Mouse (Mus musculus) heart, embryonic 13.5 days (tissue): ENCODE results near the gene Nlgn2. TPM values are rescaled to one million over a fixed set of nuclear protein-coding genes. Genes with fewer than 3 reads are reported as not detected.
A peak's percentile ranks its signal among the peaks of the same experiment; 100 is the strongest.

ENCODE experiments used
- ATAC-seq: fragments of 200-750 bp; cut with Nextera tagmentation; 2 replicates; pipeline ENCODE4 v1.8.0; 2017; ENCODE audit warnings: moderate TSS enrichment; ENCODE audit not compliant: insufficient number of reproducible peaks, low FRiP score, low TSS enrichment; ENCODE audit errors: extremely low read depth
- H3K27ac ChIP-seq: fragments of 300-500 bp; sonication (generic); replicated peaks from 2 replicates; pipeline ENCODE4 v1.5.1; 2015; ENCODE audit warnings: moderate library complexity, mild to moderate bottlenecking, inconsistent platforms
- H3K27me3 ChIP-seq: fragments of 300-500 bp; sonication (generic); replicated peaks from 2 replicates; pipeline ENCODE4 v1.6.1; 2015; ENCODE audit warnings: mild to moderate bottlenecking, inconsistent platforms
- H3K36me3 ChIP-seq: fragments of 300-500 bp; sonication (generic); 2 replicates; pipeline ENCODE4 v1.6.1; 2015; ENCODE audit warnings: mild to moderate bottlenecking, inconsistent platforms
- H3K4me1 ChIP-seq: fragments of 300-500 bp; sonication (generic); 2 replicates; pipeline ENCODE4 v1.6.1; 2015; ENCODE audit warnings: inconsistent platforms
- H3K4me2 ChIP-seq: fragments of 300-500 bp; sonication (generic); 2 replicates; pipeline ENCODE4 v1.6.1; 2015; ENCODE audit warnings: inconsistent platforms, mild to moderate bottlenecking, moderate library complexity
- H3K4me3 ChIP-seq: fragments of 300-500 bp; sonication (generic); 2 replicates; pipeline ENCODE4 v1.5.1; 2015; ENCODE audit warnings: moderate library complexity, mild to moderate bottlenecking, inconsistent platforms
- H3K9ac ChIP-seq: fragments of 300-500 bp; sonication (generic); 2 replicates; pipeline ENCODE4 v1.6.1; 2015; ENCODE audit warnings: inconsistent platforms, mild to moderate bottlenecking, moderate library complexity
- H3K9me3 ChIP-seq: fragments of 300-500 bp; sonication (generic); 2 replicates; pipeline ENCODE4 v1.6.1; 2016; ENCODE audit warnings: inconsistent platforms
- WGBS: fragments of 180-500 bp; shearing (Covaris S2); methylation state at CpG from one replicate; pipeline ENCODE4 v1.1.7; 2015; ENCODE audit warnings: mixed read lengths; 5-methylcytosine and 5-hydroxymethylcytosine counted together
- polyA plus RNA-seq: library from polyadenylated mRNA; unstranded; fragments of >200 nt; fragmentation: Nextera tagmentation; extraction: Ambion mirVana; gene quantifications from 2 replicates; pipeline ENCODE4 v1.2.1, GENCODE M21; 2015

Gene Nlgn2
- polyA plus RNA-seq, 1 experiment from 2014 or later = 2.4 TPM

GRCm38 (mm10) chr11:69793429-69793828 is 44.2 kb downstream of the Nlgn2 start:
- peaks cover 21% of the 10 kb centered on the region for H3K4me1 ChIP-seq
- no peak overlapping the region for H3K4me2 ChIP-seq
- WGBS = 61% methylated on average over 5 of the region's 5 CpGs
- no peaks in the 10 kb centered on the region for H3K36me3 ChIP-seq
- no peak overlapping the region for H3K4me3 ChIP-seq
- peaks cover 28% of the 10 kb centered on the region for H3K27me3 ChIP-seq
- H3K27ac ChIP-seq = no peak overlapping the region
- no peak for ATAC-seq
- H3K9ac ChIP-seq = no peak overlapping the region
- no peaks in the 10 kb centered on the region for H3K9me3 ChIP-seq

DNA sequence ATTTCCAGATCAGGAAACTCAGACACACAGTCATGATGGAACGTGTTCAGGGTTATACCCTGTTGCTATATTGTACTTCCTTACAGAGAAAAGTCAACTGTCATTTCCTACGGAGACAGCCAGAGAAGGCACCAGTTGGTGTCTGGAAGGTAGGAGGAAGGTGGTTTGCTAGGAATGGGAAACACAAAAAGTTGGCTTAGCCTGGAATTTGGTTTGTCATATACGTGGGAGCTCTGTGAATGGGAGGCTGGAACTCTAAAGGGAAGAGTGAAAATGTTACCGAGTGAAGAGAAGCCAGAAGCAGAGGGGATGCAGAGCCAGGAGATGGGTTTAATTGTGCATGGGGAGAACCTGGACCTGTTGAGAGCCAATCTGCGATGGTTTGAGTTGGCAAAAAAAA is 46.2 kb downstream of the Nlgn2 start:
- H3K4me3 ChIP-seq = no peak overlapping the region
- no peaks in the 10 kb centered on the region for H3K36me3 ChIP-seq
- peaks cover 11% of the 10 kb centered on the region for H3K27me3 ChIP-seq
- 70% methylated on average over 5 of the region's 5 CpGs for WGBS
- H3K27ac ChIP-seq = no peak overlapping the region
- H3K9me3 ChIP-seq = no peaks in the 10 kb centered on the region
- H3K9ac ChIP-seq = no peak overlapping the region
- H3K4me2 ChIP-seq = no peak overlapping the region
- H3K4me1 ChIP-seq = peaks cover 21% of the 10 kb centered on the region
- ATAC-seq = no peak

DNA sequence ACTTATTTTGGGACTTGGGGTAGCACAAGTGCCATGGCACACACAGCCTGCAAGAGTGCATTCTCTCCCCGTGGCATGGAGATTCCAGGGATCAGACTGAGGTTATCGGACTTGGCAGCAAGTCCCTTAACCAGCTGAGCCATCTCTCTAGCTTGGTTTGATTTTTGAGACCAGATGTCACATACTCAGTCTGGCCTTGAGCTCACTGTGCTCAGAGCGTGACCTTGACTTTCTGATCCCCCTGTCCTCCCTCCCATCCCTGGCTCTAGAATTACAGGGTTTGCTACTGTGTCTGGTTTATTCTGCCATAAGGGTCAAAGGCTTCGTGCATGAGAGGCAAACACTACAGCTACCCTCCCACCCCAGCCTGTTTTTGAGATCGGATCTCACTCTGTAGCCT is 48.2 kb downstream of the Nlgn2 start:
- H3K27ac ChIP-seq = no peak overlapping the region
- H3K4me2 ChIP-seq = no peak overlapping the region
- H3K9ac ChIP-seq = no peak overlapping the region
- peaks cover 18% of the 10 kb centered on the region; the same call in 1 of the 2 replicates for H3K4me1 ChIP-seq
- peaks cover 8% of the 10 kb centered on the region; the same call in 1 of the 2 replicates for H3K27me3 ChIP-seq
- H3K36me3 ChIP-seq = no peaks in the 10 kb centered on the region
- WGBS = 45% methylated on average over 5 of the region's 5 CpGs
- no peak overlapping the region for H3K4me3 ChIP-seq
- no peaks in the 10 kb centered on the region for H3K9me3 ChIP-seq
- ATAC-seq = no peak

- H3K36me3 ChIP-seq = no peaks in the 10 kb centered on the region
- H3K27me3 ChIP-seq = no peaks in the 10 kb centered on the region
- no peak overlapping the region for H3K4me3 ChIP-seq
- no peak overlapping the region for H3K9ac ChIP-seq
- H3K4me2 ChIP-seq = no peak overlapping the region
- WGBS = 85% methylated on average over 5 of the region's 5 CpGs
- no peaks in the 10 kb centered on the region for H3K9me3 ChIP-seq
- H3K4me1 ChIP-seq = peaks cover 20% of the 10 kb centered on the region; the same call in 1 of the 2 replicates
- ATAC-seq = no peak
- H3K27ac ChIP-seq = no peak overlapping the region
These were observed 50.3 kb downstream of the Nlgn2 start for GRCm38 (mm10) chr11:69787306-69787705.

DNA sequence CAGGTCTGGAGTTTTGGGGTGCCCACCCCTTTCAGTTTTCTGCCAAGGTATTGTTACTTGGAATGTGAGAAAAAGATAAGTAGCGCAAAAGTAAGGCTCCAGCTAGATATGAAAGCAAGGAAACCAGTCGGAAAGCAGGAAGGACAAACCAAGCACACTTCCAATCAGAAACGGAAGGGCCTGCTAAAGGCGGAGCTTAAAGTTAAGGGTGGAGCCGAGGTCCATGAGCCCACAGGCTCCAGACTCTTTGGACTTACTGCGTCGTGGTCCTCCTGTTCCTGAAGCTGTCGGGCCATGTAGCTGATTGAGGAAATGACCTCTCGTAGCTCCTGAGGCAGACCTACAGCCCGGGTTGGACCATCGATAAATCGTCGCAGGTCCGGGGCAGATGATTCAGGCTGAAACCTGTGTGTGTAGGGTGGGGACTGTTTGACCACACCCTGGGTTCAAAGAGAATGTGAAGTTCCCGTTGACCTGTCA is 52.8 kb downstream of the Nlgn2 start:
- ATAC-seq = no peak
- Histone ChIP-seq H3K9me3 (no peaks in the 10 kb centered on the region), H3K4me2 (peak overlapping the region; percentile 58), H3K27me3 (0 out of 2 replicates have a peak, but pooled peaks cover 6% of the 10 kb centered on the region), H3K36me3 (no peaks in the 10 kb centered on the region), H3K9ac (peak overlapping the region; percentile 33; the same call in 1 of the 2 replicates), H3K4me3 (peak overlapping the region; percentile 28), H3K4me1 (0 out of 2 replicates have a peak, but pooled peaks cover 16% of the 10 kb centered on the region), H3K27ac (no peak overlapping the region)
- 24% methylated on average over 15 of the region's 15 CpGs for WGBS

DNA sequence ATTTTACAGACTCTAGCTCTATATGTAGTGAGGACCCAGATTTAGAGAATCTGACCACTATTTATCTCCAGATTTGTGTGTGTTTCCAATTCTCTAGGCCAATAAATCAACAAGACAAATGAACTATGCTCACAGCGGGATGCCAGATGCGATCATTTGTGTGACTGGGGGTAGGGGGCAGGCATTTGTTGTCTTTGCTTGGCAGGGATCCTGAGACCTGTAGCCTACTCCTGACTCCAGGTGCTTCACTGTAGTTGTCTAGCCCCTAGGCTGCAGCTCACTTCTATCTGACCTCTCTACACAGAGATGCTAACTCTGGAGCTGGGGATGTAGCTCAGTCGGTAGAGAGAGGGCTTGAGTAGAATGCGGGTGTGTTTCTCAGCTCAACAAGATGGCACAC is 55.8 kb downstream of the Nlgn2 start:
- peaks cover 11% of the 10 kb centered on the region; the same call in 1 of the 2 replicates for H3K27me3 ChIP-seq
- peaks cover 18% of the 10 kb centered on the region for H3K36me3 ChIP-seq
- H3K4me3 ChIP-seq = no peak overlapping the region
- H3K9ac ChIP-seq = no peak overlapping the region
- no peak overlapping the region for H3K4me2 ChIP-seq
- ATAC-seq = no peak
- peaks cover 32% of the 10 kb centered on the region for H3K4me1 ChIP-seq
- 40% methylated on average over 4 of the region's 4 CpGs for WGBS
- no peak overlapping the region for H3K27ac ChIP-seq
- H3K9me3 ChIP-seq = no peaks in the 10 kb centered on the region

- Histone ChIP-seq H3K27me3 (peaks cover 11% of the 10 kb centered on the region; the same call in 1 of the 2 replicates), H3K4me2 (peak overlapping the region; percentile 20; the same call in 1 of the 2 replicates), H3K36me3 (peaks cover 35% of the 10 kb centered on the region), H3K9ac (peak overlapping the region; percentile 21; the same call in 1 of the 2 replicates), H3K4me1 (peaks cover 37% of the 10 kb centered on the region), H3K4me3 (no peak overlapping the region), H3K27ac (no peak overlapping the region), H3K9me3 (no peaks in the 10 kb centered on the region)
- ATAC-seq = no peak
- WGBS = 39% methylated on average over 7 of the region's 7 CpGs
These were observed 58.6 kb downstream of the Nlgn2 start for GRCm38 (mm10) chr11:69778985-69779384.

DNA sequence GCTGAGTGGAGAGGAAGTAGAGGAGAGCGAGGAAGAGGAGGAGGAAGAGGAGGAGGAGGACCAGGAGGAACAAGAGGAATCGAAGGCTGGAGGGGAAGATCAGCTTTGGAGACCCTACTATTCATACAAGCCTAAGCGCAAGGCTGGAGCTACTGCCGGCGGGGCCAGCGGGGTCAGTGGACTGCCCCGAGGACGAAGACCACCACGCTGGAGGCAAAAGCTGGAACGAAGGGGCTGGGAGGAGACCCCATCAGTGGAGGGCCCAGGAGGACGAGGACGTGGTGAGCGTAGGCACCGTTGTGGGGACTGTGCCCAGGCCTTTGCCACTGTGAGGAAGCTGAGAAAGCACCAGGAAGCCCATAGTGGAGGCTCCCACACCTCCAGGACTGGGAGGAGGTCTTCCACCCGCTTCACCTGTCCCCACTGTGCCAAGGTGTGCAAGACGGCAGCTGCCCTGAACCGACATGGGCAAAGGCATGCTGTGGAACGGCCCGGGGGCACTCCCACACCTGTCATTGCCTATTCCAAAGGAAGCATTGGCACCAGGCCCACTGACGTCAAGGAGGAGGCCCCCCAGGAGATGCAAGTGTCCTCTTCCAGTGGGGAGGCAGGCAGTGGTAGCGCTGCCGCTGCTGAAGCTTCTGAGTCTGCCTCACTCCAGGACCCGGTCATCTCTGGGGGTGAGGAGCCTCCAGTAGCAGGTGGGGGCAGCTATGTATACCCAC is 59.2 kb downstream of the Nlgn2 start:
- H3K27me3 ChIP-seq = peaks cover 11% of the 10 kb centered on the region; the same call in 1 of the 2 replicates
- peak overlapping the region; percentile 21 for H3K9ac ChIP-seq
- peak overlapping the region; percentile 20; the same call in 1 of the 2 replicates for H3K4me2 ChIP-seq
- no peak for ATAC-seq
- H3K4me3 ChIP-seq = no peak overlapping the region
- WGBS = 65% methylated on average over 23 of the region's 23 CpGs
- no peaks in the 10 kb centered on the region for H3K9me3 ChIP-seq
- peaks cover 37% of the 10 kb centered on the region for H3K4me1 ChIP-seq
- peaks cover 35% of the 10 kb centered on the region for H3K36me3 ChIP-seq
- no peak overlapping the region for H3K27ac ChIP-seq

DNA sequence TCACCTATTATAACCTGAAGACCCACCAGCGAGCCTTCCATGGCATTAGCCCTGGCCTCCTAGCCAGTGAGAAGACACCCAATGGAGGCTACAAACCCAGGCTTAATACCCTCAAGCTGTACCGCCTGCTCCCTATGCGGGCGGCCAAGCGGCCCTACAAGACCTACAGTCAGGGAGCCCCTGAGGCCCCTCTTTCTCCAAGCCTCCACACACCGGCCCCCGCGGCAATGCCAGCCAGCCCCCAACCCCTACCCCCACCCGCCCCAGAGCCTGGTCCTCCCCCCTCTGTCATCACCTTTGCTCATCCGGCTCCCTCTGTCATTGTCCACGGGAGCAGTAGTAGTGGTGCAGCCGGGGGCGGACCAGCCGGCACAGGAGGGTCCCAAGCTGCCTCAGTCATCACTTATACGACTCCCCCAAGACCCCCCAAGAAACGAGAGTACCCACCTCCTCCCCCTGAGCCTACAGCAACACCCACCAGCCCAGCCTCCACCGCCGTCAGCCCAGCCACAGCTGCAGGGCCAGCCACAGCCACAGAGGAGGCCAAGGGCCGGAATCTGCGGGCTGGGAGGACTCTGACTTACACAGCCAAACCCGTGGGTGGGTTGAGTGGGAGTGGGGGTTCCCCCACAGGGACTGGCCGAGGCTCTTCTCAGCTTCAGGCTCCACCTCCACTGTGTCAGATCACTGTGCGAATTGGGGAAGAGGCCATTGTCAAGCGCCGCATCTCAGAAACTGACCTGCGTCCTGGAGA is 59.9 kb downstream of the Nlgn2 start:
- 60% methylated on average over 26 of the region's 26 CpGs for WGBS
- Histone ChIP-seq H3K27me3 (peaks cover 11% of the 10 kb centered on the region; the same call in 1 of the 2 replicates), H3K4me3 (no peak overlapping the region), H3K36me3 (peaks cover 41% of the 10 kb centered on the region), H3K27ac (no peak overlapping the region), H3K4me2 (no peak overlapping the region), H3K4me1 (peaks cover 40% of the 10 kb centered on the region), H3K9me3 (no peaks in the 10 kb centered on the region), H3K9ac (peak overlapping the region; percentile 10; the same call in 1 of the 2 replicates)
- ATAC-seq = 0 out of 2 replicates have a peak, but pooled peaks have one; percentile 11

DNA sequence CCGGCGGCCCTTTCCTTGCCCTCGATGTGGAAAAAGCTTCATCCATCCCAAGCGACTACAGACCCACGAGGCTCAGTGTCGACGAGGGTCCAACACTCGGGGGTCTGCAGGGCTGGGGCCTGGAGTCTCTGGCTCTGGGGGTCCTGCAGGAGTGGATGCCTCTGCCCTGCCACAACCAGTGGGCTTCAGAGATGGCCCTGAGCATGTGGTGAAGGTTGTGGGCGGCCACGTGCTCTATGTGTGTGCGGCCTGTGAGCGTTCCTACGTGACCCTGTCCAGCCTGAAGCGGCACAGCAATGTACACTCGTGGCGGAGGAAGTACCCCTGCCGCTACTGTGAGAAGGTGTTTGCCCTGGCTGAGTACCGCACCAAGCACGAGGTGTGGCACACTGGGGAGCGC is 61.1 kb downstream of the Nlgn2 start:
- Histone ChIP-seq H3K9me3 (no peaks in the 10 kb centered on the region), H3K36me3 (peaks cover 41% of the 10 kb centered on the region), H3K4me3 (no peak overlapping the region), H3K27me3 (peaks cover 11% of the 10 kb centered on the region; the same call in 1 of the 2 replicates), H3K4me1 (peaks cover 40% of the 10 kb centered on the region), H3K4me2 (no peak overlapping the region), H3K9ac (no peak overlapping the region), H3K27ac (no peak overlapping the region)
- 73% methylated on average over 20 of the region's 20 CpGs for WGBS
- ATAC-seq = no peak

DNA sequence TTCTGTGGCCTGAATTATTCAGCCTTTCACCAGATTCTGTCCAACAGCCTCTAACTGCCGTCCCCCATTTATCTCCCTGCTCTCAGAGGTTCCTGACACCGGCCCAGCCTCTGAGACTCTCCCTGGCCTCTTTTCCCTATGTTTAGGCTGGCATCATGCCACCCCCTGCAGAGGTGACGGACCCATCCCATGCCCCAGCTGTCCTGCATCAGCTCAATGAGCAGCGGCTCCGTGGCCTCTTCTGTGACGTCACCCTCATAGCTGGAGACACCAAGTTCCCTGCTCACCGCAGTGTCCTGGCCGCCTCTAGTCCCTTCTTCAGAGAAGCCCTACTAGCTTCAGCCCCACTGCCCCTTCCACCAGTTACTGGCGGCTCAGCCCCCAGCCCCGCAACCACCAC is 61.9 kb downstream of the Nlgn2 start:
- H3K36me3 ChIP-seq = peaks cover 47% of the 10 kb centered on the region
- no peak overlapping the region for H3K27ac ChIP-seq
- H3K4me1 ChIP-seq = peaks cover 40% of the 10 kb centered on the region
- peaks cover 9% of the 10 kb centered on the region; the same call in 1 of the 2 replicates for H3K27me3 ChIP-seq
- no peak for ATAC-seq
- no peak overlapping the region; the same call in 1 of the 2 replicates for H3K9ac ChIP-seq
- H3K4me2 ChIP-seq = no peak overlapping the region
- no peak overlapping the region for H3K4me3 ChIP-seq
- 56% methylated on average over 10 of the region's 10 CpGs for WGBS
- H3K9me3 ChIP-seq = no peaks in the 10 kb centered on the region
